Mouse (Mus musculus): ENCODE measurements at regions not wholly inside any gene's neighbourhood (a gene's known extent, or its start where the extent isn't known, plus 50 kb on each side); places are given as distances from the start of the nearest gene placed in this dataset.
"Not testable (repeated sequence)": the region's sequence is repeated elsewhere in the genome, so short reads cannot be mapped to it uniquely, and the experiment has no call there.

DNA sequence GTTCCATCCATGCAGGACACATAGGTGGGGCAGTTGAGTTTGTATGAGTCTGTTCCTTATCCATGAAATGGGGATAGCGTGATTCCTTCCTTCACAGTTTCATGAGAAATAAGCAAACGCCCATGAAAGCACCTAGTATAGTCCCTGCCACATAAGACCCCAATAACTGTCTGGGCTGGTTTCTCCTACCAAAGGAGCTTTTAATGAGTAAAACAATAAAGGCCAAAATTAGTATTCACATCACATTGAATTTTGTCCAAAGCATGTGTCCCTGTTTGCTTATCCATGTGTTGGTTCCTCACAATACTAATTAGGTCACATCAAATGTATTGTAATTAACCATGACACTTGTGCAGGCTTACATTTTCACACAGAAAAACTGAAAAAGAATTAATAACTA is 221.3 kb downstream of the Prdm13 start:
- intact Hi-C loops (cut with DNase I): no loop called here
- no peak for DNase-seq

DNA sequence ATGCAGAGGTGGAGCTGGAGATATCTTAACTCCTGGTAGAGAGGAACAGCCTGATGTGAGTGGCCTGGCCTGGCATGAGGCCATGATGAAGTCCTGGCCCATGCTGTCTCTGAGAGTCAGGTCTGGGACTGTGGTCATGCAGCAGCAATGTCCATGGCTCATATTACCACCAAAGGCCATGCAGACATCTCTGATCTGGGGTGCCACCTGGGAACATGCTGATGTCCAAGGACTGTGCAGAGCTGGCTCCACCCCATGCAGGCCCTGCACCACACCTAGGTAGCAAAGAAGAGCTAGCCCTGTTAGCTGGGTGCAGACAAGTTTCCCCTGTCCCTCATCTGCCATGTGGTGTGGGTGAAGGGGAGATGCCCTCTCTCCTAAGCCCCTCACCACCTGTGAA is 244.5 kb downstream of the Prdm13 start:
- intact Hi-C loops (cut with DNase I): no loop called here
- no peak for DNase-seq

DNA sequence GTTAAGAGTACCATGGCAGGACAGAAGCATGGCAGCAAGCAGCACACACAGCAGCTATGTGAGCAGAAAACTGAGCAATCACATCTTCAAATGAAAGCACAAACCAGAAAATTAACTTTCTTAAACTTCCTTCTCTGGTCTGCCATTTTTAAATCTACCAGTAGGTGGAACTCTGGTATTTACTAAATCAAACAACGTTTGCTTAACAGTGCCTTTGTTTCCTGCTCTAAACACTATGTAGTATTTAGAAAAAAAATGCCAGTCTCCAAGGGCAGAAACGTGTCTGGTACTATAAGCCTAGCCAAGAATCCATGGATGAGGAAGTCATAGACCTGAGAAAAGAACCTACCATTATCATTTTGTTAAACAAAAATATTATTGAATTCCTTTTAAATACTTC is 249.1 kb downstream of the Prdm13 start:
- DNase-seq: no peak
- intact Hi-C loops (cut with DNase I): no loop called here

DNA sequence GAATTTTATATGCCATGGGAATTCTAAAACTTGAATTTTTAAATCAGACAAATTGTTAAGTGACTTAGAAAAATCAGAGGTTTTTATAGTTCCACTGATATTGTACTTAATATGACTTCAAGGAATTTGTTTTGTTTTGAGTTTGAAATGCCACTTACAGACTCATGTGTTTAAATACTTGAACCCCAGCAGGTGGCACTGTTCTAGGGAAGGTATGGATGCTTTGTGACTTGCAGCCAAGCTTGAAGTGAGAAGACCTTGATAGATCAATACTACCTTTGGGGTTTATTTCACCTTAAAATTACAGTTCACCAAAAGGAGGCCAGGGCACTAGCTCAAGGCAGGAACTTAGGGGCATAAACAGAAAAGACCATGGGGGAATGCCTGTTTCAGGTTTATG is 277.9 kb downstream of the Prdm13 start:
- DNase-seq: no peak
- intact Hi-C loops (cut with DNase I): no loop called here

DNA sequence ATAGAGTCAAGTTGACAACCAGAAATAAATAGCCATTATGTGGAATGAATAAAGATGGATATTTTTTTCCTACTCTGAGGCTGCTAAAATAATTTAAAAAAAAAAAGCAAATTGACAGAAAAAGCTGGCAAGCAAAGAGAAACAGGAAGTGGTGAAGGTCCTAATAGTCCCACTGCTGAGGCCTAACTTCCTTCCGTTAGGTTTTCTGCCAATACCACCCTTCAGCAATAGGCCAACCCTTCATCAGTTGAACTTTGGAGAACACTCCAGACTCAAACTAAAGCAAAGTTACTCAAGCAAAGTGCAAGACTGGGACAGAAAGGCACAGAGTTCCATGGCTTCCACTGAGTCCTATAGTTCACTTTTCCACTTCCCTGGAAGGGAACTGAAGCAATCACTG is 316.4 kb downstream of the Prdm13 start:
- intact Hi-C loops (cut with DNase I): loop anchor here (5.0 kb wide), 2 partner anchors 1247 to 1347 kb away; no protein-coding TSS in a partner anchor

DNA sequence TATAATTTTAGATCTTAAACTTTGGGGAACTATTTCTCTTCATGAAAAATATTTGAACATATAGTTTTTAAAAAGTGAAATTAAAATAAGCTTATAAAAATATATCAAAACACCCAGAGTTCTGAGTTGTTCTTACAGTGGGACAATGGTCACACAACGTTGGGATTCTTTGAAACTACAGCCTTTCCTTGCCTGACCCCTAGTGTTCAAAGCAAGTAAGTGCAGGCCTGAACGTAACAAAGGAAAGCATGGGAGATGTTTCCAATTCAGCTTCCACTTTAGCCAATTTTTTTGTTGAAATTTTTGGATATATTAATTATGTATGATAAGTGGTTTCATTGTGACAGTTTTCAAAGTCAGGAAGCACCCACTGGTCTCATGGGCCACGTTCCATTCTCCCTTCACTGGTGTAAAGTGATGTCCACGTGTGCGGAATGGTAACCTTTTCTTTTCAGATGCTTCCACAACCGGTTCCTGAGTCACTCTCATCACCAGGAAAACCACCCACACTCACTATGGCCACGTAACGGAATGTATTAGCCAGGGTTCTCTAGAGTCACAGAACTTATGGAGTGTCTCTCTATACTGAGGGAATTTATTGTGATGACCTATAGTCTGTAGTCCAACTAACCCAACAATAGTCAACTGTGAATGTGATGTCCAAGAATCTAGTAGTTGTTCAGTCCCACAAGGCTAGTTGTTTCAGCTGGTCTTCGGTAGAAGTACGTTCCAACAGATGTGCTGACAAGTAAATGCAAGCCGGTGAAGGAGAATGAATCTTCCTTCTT is 317.3 kb downstream of the Prdm13 start:
- DNase-seq: peak in 1 of 2 experiments; percentile 6
- intact Hi-C loops (cut with DNase I): loop anchor here (5.0 kb wide), 2 partner anchors 1246 to 1346 kb away; no protein-coding TSS in a partner anchor

More for the DNA sequence above, 316.4 kb downstream of the Prdm13 start:
- DNase-seq: no peak

DNA sequence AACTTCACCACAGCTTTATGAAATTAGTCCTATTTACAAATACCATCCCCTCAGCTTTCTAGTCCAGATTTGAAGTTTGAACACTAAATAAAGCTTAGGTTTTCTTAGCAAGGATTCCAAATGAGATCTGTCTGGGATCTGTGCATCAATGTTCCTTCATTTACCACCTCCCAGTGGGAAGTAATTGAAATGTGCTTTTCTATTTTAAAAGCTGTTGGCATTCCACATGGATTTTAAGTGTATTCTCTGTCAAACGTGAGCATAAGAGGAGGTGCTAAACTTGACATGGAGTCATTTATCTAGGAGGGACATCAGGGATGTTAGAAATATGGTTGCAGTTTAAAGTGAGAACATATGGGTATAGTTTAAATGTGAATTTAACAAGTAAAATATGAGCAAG is 364.0 kb downstream of the Prdm13 start:
- DNase-seq: no peak
- intact Hi-C loops (cut with DNase I): no loop called here

DNA sequence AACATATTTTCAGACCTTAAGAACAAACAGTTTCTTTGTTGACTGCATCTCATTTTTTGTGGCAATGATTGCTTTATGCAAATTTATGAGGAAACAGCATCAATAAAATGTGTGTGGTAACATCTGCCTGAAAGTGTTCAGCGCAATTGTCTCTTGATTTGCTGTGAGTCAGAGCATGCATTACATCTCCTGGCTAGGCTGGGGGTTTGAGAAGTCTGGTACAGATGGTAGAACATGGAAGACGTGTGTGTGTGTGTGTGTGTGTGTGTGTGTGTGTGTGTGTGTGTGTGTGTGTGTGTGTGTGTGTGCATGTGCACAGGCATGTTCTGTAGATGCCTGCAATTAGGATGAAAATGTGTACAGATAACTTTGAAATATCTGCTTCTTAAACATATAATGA is 376.5 kb downstream of the Prdm13 start:
- not testable (repeated sequence) for DNase-seq

DNA sequence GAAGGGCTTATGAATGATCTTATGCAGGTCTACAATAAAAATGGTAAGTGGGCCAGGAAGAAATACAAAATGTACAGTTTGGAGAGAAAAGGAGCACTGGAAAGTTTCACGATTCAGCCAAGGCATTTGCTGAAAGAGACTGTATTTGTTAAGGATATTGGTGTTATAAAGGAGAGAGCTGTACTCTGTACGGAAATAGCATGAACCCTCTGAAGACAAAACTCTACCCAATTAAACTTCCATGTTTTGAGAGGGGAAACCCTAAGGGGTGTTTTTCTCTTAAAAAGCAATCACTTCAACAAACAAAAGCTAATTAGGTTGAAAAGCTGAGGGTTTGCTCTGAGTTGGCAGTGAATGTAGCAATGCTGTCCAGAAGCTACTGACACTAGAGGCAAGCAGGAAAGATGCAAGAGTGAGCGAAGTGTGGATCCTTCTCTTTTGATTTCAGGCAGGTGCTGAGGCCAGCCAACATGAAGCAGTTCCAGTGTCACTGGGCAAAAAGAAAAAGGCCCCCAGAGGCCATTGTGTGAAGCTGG is 378.2 kb downstream of the Prdm13 start:
- intact Hi-C loops (cut with DNase I): no loop called here
- DNase-seq: no peak

More for the DNA sequence above, 376.5 kb downstream of the Prdm13 start:
- intact Hi-C loops (cut with DNase I): not testable (repeated sequence)

DNA sequence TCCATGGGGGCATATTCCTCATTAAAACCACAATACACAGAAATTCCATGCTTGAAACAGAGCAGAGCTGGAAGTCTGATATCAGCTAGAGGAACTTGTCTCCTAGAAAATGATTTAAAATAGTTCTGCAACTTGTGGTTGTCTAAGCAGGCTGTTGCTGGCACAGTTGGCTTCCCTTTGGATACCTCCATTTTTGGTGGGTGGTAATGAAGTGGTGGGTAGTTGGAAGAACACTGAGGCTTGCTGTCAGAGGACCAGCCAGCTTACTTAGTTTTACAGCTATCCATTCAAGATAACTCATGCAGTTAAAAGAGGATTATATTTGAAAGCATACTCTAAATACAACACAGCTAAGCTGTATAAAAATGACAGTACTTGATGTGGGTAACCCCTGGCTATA is 385.6 kb downstream of the Prdm13 start:
- intact Hi-C loops (cut with DNase I): no loop called here
- no peak for DNase-seq

DNA sequence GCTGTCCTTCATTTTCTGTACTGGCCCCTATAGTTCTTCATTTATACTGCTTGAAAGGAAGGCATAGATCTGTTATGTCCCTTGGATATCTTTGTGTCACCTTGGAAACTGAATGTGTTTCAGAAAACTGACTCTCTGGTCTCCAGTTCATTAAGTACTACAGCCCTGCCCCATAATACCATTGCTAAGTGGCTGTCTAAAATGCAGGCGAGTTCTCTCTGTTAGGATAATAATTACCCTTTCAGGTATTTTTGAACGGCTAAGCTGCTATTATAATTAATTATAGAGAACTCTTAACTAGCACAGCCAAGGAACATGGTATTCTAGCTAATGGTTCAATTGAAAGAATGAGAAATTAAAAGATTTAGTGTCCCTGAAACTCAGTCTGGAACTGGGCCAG is 418.5 kb downstream of the Prdm13 start:
- intact Hi-C loops (cut with DNase I): no loop called here
- DNase-seq: no peak

DNA sequence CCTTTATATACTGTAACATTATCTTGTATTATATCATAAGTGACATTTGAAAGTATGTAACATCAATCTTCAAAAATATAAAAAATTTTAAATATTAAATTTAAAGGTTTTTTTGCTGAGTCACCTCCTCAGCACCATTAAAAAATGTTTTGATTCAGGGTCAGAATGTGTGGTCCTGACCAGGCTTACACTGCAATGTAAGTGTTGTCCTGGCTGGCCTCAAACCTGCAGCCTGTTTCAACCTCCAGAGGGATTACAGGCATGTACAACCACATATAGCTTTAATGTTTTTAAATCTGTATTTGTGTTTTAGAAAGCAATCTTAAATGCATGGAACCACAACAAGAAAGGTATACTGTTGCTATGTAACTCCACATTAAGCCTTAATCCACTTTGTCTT is 418.9 kb downstream of the Prdm13 start:
- DNase-seq: no peak
- intact Hi-C loops (cut with DNase I): no loop called here

DNA sequence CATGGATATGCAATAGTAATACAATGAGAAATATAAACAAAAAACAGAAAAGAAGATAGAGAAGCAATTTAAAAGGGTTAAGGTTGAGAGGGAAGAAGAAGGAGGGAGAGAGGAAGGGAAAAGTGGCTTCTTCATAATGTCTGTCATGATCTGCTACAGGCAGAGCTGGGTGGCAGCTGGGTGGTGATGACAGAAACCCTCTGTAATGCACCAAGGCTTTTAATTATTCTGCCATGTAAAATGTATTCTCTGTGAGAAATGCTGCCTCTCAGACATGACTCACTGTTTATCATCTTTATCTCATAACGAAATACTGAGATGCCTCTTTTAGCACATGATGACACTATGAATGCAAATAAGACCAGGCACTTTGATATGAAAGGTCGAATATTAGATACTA is 435.4 kb downstream of the Prdm13 start:
- intact Hi-C loops (cut with DNase I): no loop called here
- DNase-seq: no peak

DNA sequence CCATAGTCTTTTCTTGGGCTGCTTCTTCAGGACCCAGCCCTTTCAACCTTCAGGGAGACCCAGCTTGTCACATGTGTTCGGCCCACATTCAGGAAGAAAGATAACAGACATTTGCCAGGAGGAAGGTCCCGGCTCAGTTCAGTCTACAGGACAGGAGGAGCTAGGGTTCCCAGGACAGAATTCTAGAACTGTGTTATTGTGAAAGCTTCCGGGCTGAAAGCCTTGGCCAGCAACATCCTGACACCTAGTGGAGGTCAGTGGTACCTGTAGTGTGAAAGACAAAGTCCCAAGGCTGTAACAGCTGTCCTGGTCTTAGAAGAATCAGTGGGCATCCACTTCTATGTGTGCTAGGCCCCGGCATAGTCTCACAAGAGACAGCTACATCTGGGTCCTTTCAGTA is 463.1 kb downstream of the Prdm13 start:
- peak; percentile 2 to 28 for DNase-seq
- intact Hi-C loops (cut with DNase I): loop anchor here (10.0 kb wide), 1 partner anchor 1108 kb away; no protein-coding TSS in a partner anchor

DNA sequence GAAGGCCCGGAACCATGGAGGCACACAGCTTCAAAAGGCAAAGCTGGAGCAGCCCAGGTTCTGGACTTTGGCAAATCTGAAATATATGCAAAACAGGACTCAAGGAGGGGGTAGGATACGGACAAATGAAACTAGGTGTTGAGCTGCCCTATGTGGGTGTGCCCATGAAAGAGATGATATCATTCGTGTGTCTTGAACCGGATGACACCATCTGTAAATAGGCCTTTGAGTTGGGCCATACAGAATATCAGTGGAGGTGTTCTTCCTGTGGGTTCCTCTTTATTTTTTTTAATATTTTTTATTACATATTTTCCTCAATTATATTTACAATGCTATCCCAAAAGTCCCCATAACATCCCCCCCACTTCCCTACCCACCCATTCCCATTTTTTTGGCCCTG is 478.1 kb downstream of the Prdm13 start:
- intact Hi-C loops (cut with DNase I): no loop called here

DNA sequence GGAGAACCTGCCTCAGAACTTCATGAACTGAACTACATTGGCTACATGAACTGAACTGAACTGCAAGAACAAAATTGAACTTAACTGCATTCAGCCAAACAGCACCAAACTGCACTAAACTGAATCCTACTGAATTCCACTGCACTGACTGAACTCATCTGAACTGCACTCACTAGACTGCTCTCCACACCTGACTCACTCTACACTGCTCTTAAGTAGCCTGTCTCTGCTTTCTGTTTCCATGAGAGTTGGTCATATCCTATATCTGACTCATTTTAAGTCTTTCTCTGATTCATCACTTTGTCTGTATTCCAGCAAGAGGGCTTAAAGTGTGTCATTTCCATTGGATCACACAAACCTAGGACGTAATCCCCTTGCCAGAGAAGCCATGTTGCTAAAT is 490.1 kb downstream of the Prdm13 start:
- intact Hi-C loops (cut with DNase I): no loop called here
- no peak for DNase-seq

More for the DNA sequence above, 478.1 kb downstream of the Prdm13 start:
- no peak for DNase-seq

DNA sequence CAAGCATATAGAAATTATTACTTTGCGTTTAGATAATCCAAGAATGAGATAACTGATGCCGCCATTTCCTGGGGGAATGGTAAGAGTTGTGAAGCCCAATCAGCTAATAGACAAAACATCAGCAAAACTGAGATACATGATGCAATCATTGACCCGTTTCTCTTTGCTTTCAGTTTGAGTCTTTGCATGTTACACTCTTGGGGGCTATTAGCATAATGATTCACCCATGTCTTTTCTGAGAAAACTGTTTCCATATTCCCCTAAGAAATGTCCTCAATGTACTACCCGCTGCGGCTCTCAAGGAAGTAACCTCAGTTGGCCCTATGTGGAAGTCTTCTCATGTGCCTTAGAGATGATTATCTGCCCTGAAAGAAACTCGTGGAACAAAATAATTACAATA is 512.0 kb downstream of the Prdm13 start:
- intact Hi-C loops (cut with DNase I): no loop called here
- no peak for DNase-seq

DNA sequence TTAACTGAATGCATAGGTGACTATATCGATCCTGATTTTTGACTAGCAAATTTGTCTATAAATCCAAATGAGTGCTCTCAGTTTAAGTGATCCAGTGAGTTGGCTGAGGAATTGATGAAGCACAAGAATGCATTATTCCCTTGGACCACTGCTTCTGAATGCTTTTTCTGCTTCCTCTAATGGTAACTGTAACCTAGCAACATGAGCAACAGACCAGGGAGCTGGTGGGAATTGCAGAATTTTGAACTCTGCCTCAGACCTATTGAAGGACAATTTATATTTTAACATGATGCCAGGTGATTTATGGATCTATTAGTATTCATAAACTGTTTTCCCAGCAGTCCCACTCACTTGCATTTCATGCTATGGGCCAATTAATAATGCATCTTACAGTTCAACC is 512.7 kb downstream of the Prdm13 start:
- DNase-seq: no peak
- intact Hi-C loops (cut with DNase I): no loop called here

DNA sequence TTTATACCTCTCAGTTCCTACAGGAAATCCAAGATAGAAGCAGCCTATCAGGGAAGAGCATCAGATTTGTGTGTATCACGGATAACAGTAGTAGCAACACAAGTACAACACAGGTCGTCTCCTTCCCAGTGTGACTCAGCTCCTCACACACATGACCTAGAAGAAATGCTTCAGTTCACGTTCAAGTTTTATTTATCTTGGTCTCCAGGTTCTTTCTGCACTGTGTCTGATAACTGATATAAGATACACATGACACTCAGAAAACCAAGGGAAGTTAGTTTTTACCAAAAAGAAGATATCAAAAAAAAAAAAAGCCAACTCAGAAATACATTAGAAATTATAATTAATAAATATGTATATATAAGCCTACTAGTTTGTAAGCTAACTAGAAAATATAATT is 515.0 kb downstream of the Prdm13 start:
- intact Hi-C loops (cut with DNase I): no loop called here
- DNase-seq: no peak

DNA sequence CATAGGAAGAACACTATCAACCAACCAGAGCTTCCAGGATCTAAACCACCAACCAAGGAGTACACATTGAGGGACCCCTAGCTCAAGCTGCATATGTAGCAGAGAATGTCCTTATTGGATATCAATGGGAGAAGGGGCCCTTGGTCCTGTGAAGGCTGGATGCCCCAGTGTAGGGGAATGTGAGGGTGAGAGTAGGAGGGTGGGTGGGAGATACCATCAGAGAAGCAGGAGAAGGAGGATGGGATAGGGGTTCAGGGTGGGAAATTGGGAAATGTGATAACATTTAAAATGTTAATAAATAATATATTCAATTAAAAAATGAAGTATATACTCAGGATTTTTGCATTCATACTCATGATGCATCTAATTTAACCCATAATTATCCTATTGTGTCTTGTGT is 523.6 kb downstream of the Prdm13 start:
- intact Hi-C loops (cut with DNase I): no loop called here
- DNase-seq: no peak

DNA sequence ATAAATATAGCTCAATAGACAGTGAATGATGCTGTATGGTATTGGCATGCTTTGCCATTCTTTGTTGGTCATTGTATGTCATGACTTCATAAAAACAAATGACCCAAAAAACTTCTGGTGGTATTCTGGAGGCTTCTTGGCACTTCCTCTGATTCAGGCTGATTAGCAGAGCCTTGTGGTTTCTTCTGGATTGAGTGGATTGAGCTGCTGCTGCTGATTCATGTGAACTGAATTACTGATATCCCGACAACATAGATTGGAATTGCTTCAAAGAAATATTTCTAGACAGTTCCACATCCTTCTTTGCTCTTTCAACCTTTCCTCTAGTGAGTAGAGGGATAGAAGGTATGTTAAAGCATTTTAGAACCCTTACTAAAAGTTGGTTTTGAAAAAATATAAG is 559.9 kb downstream of the Prdm13 start:
- intact Hi-C loops (cut with DNase I): no loop called here
- no peak for DNase-seq

DNA sequence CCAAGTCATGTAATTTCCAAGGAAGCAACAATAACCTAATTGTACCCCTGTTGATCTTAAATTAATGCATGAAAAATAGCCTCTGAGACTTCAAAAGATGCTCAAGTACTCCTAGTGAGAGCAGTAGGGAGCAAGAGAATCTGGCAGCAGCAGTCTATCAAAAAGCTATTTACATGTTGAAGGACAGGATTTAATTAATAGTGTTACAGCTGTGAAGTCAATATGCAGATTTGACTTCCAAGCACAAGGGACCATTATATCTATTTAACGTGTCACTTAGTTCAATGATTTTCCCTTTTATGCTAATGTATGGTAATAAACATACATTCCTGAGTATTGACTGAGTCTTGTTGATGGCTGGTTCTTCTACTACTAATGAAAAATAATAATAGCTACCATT is 590.0 kb downstream of the Prdm13 start:
- intact Hi-C loops (cut with DNase I): no loop called here
- DNase-seq: no peak

Data from heart, postnatal 14 days (tissue).